Mouse (Mus musculus) embryonic facial prominence, embryonic 15.5 days (tissue): ENCODE results near the gene Slc25a42. TPM values are rescaled to one million over a fixed set of nuclear protein-coding genes. Genes with fewer than 3 reads are reported as not detected.

ENCODE experiments used
- ATAC-seq: fragments of 200-750 bp; cut with Nextera tagmentation; 2 replicates; pipeline ENCODE4 v1.8.0; 2017; ENCODE audit warnings: low read depth, moderate TSS enrichment; ENCODE audit not compliant: insufficient number of reproducible peaks, low FRiP score, low TSS enrichment
- H3K27ac ChIP-seq: fragments of 300-500 bp; sonication (generic); replicated peaks from 2 replicates; pipeline ENCODE4 v1.5.1; 2015; ENCODE audit warnings: mild to moderate bottlenecking, inconsistent platforms
- H3K27me3 ChIP-seq: fragments of 300-500 bp; sonication (generic); 2 replicates; pipeline ENCODE4 v1.6.1; 2015; ENCODE audit warnings: inconsistent platforms
- H3K36me3 ChIP-seq: fragments of 300-500 bp; sonication (generic); 2 replicates; pipeline ENCODE4 v1.6.1; 2015; ENCODE audit warnings: mild to moderate bottlenecking, inconsistent platforms
- H3K4me1 ChIP-seq: fragments of 300-500 bp; sonication (generic); 2 replicates; pipeline ENCODE4 v1.6.1; 2015; ENCODE audit warnings: inconsistent platforms
- H3K4me2 ChIP-seq: fragments of 300-500 bp; sonication (generic); replicated peaks from 2 replicates; pipeline ENCODE4 v1.6.1; 2015; ENCODE audit warnings: mild to moderate bottlenecking, inconsistent platforms
- H3K4me3 ChIP-seq: fragments of 300-500 bp; sonication (generic); replicated peaks from 2 replicates; pipeline ENCODE4 v1.5.1; 2015; ENCODE audit warnings: mild to moderate bottlenecking, inconsistent platforms
- H3K9ac ChIP-seq: fragments of 300-500 bp; sonication (generic); 2 replicates; pipeline ENCODE4 v1.6.1; 2015; ENCODE audit warnings: inconsistent platforms
- H3K9me3 ChIP-seq: fragments of 300-500 bp; sonication (generic); replicated peaks from 2 replicates; pipeline ENCODE4 v1.6.1; 2016; ENCODE audit warnings: inconsistent platforms
- WGBS: fragments of 180-500 bp; shearing (Covaris S2); methylation state at CpG from one replicate; pipeline ENCODE4 v1.1.7; 2015; 5-methylcytosine and 5-hydroxymethylcytosine counted together
- polyA plus RNA-seq: library from polyadenylated mRNA; unstranded; fragments of >200 nt; fragmentation: Nextera tagmentation; extraction: Ambion mirVana; gene quantifications from 2 replicates; pipeline ENCODE4 v1.2.1, GENCODE M21; 2015

Slc25a42 gene
- polyA plus RNA-seq, 1 experiment from 2014 or later = 8.9 TPM

- WGBS = 57% methylated on average over 3 of the region's 3 CpGs
- H3K27me3 ChIP-seq = no peaks in the 10 kb centered on the region
- no peak overlapping the region for H3K4me3 ChIP-seq
- no peak overlapping the region for H3K4me2 ChIP-seq
- no peaks in the 10 kb centered on the region for H3K36me3 ChIP-seq
- H3K27ac ChIP-seq = no peak overlapping the region
- no peak for ATAC-seq
- peaks cover 24% of the 10 kb centered on the region for H3K4me1 ChIP-seq
- H3K9ac ChIP-seq = no peak overlapping the region
- no peaks in the 10 kb centered on the region for H3K9me3 ChIP-seq
Measured at GRCm38 (mm10) chr8:70214411-70214810, 2.3 kb upstream of the Slc25a42 start.

DNA sequence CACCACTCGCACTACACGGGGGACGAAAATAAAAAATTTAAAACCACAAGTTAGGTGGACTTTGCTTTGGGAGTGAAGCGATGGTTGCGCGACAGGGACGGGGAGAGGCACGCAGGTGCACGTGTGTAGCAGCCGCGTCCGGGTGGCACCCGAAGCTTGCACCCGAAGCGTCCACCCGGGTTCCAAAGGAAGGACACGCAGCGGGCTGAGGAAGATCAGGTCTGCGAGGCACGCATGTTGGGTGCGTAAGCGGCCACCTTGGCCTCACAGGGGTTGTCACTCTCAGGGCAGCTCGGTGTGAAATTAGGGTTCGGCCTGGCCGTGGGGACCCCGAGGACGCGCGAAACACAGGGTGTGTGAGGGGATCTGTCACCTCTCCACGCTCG, 386 bp downstream of the Slc25a42 start:
- ATAC-seq = no peak
- H3K36me3 ChIP-seq = no peaks in the 10 kb centered on the region
- peak overlapping the region; percentile 82 for H3K4me3 ChIP-seq
- peak overlapping the region; percentile 68 for H3K27ac ChIP-seq
- peaks cover 24% of the 10 kb centered on the region for H3K4me1 ChIP-seq
- no peaks in the 10 kb centered on the region for H3K9me3 ChIP-seq
- H3K27me3 ChIP-seq = no peaks in the 10 kb centered on the region
- 2% methylated on average over 31 of the region's 31 CpGs for WGBS
- H3K9ac ChIP-seq = peak overlapping the region; percentile 58
- peak overlapping the region; percentile 97 for H3K4me2 ChIP-seq

DNA sequence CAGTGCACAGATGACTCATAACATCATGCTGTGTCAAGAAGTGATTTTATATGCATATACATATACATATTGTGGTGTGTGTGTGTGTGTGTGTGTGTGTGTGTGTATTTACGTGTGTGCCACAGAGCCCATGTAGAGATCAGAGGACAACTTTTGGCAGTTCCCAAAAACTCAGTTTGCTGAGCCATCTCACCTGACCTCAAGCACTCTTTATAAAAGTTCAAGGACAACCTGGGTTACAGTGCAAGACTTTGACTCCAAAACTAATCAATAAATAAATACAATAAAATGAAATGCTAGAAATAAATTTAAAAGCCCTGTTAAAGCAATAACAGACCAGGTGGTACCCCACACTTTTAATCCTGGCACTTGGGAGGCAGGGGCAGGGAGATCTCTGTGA, 830 bp downstream of the Slc25a42 start:
- Histone ChIP-seq H3K9ac (peak overlapping the region; percentile 58; the same call in 1 of the 2 replicates), H3K36me3 (no peaks in the 10 kb centered on the region), H3K27me3 (no peaks in the 10 kb centered on the region), H3K27ac (no peak overlapping the region), H3K4me1 (peaks cover 24% of the 10 kb centered on the region), H3K9me3 (no peaks in the 10 kb centered on the region), H3K4me2 (peak overlapping the region; percentile 97), H3K4me3 (peak overlapping the region; percentile 82)
- WGBS = 77% methylated on average over 1 of the region's 1 CpGs
- no peak for ATAC-seq

GRCm38 (mm10) chr8:70210538-70210937, 1.6 kb downstream of the Slc25a42 start:
- H3K4me2 ChIP-seq = peak overlapping the region; percentile 97
- H3K9me3 ChIP-seq = no peaks in the 10 kb centered on the region
- peak overlapping the region; percentile 58 for H3K27ac ChIP-seq
- H3K4me3 ChIP-seq = peak overlapping the region; percentile 82
- no peak overlapping the region for H3K9ac ChIP-seq
- no peaks in the 10 kb centered on the region for H3K36me3 ChIP-seq
- H3K4me1 ChIP-seq = peaks cover 24% of the 10 kb centered on the region
- H3K27me3 ChIP-seq = no peaks in the 10 kb centered on the region
- no peak for ATAC-seq
- WGBS = 11% methylated on average over 8 of the region's 8 CpGs

GRCm38 (mm10) chr8:70208130-70208529, 4.0 kb downstream of the Slc25a42 start:
- WGBS = 43% methylated on average over 1 of the region's 1 CpGs
- H3K27me3 ChIP-seq = no peaks in the 10 kb centered on the region
- H3K9me3 ChIP-seq = no peaks in the 10 kb centered on the region
- no peak overlapping the region for H3K9ac ChIP-seq
- no peak for ATAC-seq
- no peak overlapping the region for H3K4me3 ChIP-seq
- no peaks in the 10 kb centered on the region for H3K36me3 ChIP-seq
- H3K27ac ChIP-seq = no peak overlapping the region
- H3K4me2 ChIP-seq = no peak overlapping the region
- peaks cover 22% of the 10 kb centered on the region for H3K4me1 ChIP-seq

DNA sequence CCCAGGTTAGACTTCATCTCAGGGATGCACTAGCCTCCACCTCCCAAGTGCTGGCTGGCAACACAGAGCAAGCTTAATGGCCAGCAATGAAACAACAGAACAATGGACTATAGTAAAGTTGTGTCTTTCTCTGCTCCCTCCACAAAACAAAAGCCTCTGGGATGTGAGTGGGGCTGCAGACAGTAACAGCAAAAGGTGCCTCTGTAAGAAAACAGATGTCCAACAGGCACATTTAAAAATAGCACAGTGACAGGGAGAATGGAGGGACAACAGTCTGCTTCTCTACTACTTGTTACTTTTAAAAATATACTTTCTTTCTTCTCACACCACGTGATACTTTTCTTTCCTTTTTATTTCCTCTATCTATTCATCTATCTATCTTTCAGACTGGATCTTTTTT, 7.3 kb downstream of the Slc25a42 start:
- no peaks in the 10 kb centered on the region for H3K9me3 ChIP-seq
- WGBS = 42% methylated on average over 1 of the region's 1 CpGs
- H3K27me3 ChIP-seq = no peaks in the 10 kb centered on the region
- no peaks in the 10 kb centered on the region for H3K36me3 ChIP-seq
- no peak for ATAC-seq
- no peak overlapping the region for H3K27ac ChIP-seq
- H3K9ac ChIP-seq = no peak overlapping the region
- peaks cover 1% of the 10 kb centered on the region; the same call in 1 of the 2 replicates for H3K4me1 ChIP-seq
- H3K4me2 ChIP-seq = no peak overlapping the region
- no peak overlapping the region for H3K4me3 ChIP-seq

GRCm38 (mm10) chr8:70203072-70203471, 9.0 kb downstream of the Slc25a42 start:
- WGBS = 71% methylated on average over 4 of the region's 4 CpGs
- no peaks in the 10 kb centered on the region for H3K9me3 ChIP-seq

GRCm38 (mm10) chr8:70201417-70201816, 10.7 kb downstream of the Slc25a42 start:
- no peak overlapping the region for H3K4me2 ChIP-seq
- WGBS = 68% methylated on average over 3 of the region's 3 CpGs
- H3K4me1 ChIP-seq = no peaks in the 10 kb centered on the region
- no peak for ATAC-seq
- no peak overlapping the region for H3K9ac ChIP-seq
- H3K4me3 ChIP-seq = no peak overlapping the region
- no peaks in the 10 kb centered on the region for H3K27me3 ChIP-seq
- H3K36me3 ChIP-seq = no peaks in the 10 kb centered on the region
- H3K9me3 ChIP-seq = no peaks in the 10 kb centered on the region
- H3K27ac ChIP-seq = no peak overlapping the region

More at GRCm38 (mm10) chr8:70203072-70203471, 9.0 kb downstream of the Slc25a42 start:
- no peak overlapping the region for H3K27ac ChIP-seq
- H3K4me2 ChIP-seq = no peak overlapping the region
- H3K4me1 ChIP-seq = no peaks in the 10 kb centered on the region
- no peak for ATAC-seq
- H3K27me3 ChIP-seq = no peaks in the 10 kb centered on the region
- H3K36me3 ChIP-seq = no peaks in the 10 kb centered on the region
- no peak overlapping the region for H3K4me3 ChIP-seq
- H3K9ac ChIP-seq = no peak overlapping the region

DNA sequence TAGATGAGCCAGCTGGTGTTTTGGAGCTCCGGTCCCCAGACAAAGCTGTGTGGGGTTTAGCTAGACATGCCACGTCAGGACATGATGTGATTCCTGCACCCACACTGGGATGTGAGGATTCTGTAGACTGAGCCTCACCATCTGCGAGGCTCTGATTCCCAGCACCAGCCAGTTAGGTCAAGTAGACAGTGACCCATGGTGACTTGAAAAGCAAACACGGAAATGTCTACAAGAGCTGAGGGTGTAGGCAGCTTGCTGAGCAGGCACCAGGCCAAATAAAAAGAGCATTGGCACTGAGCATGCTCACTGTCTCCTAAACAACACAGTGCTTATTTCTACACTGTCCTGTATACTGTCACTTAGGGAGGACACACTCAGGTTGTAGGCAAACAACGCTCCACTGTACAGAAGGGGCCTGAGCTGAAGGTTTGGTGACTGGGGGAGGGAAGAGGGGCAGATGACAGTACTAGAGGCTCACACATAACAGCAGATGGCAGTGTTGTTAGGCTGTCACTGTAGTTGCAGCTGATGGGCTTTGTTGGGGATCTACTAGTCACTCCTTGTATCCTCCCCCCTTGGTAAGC, 11.9 kb downstream of the Slc25a42 start:
- no peak overlapping the region for H3K4me3 ChIP-seq

DNA sequence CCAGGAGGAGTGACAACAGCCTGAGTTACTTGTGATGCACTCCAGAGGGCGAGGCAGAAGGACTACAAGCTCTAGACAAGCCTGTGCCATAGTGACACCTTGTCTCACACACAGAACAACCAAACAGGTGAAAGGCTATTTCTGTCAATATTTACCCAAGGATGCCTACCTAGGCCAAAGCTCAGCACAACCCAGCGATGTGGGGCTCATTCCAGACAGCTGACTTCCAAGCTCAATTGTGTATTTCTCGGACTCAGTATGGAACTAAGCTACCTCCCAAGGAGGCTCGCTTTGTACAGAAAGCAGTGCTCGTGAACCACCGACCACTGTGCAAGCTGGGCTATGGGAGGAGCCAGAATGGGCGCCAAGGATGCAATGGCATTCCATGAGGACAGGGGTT, 14.5 kb downstream of the Slc25a42 start:
- Histone ChIP-seq H3K27ac (no peak overlapping the region), H3K4me3 (no peak overlapping the region), H3K4me2 (no peak overlapping the region), H3K27me3 (no peaks in the 10 kb centered on the region), H3K36me3 (no peaks in the 10 kb centered on the region), H3K9me3 (no peaks in the 10 kb centered on the region), H3K4me1 (no peaks in the 10 kb centered on the region), H3K9ac (no peak overlapping the region)
- 48% methylated on average over 7 of the region's 7 CpGs for WGBS
- no peak for ATAC-seq

More for the DNA sequence above, 11.9 kb downstream of the Slc25a42 start:
- H3K4me2 ChIP-seq = no peak overlapping the region
- ATAC-seq = peak; percentile 22; the same call in 1 of the 2 replicates
- no peaks in the 10 kb centered on the region for H3K27me3 ChIP-seq
- H3K4me1 ChIP-seq = no peaks in the 10 kb centered on the region
- 70% methylated on average over 5 of the region's 5 CpGs for WGBS
- H3K9me3 ChIP-seq = no peaks in the 10 kb centered on the region
- H3K9ac ChIP-seq = no peak overlapping the region
- H3K36me3 ChIP-seq = no peaks in the 10 kb centered on the region
- no peak overlapping the region for H3K27ac ChIP-seq

- no peaks in the 10 kb centered on the region for H3K4me1 ChIP-seq
- H3K36me3 ChIP-seq = peaks cover 8% of the 10 kb centered on the region; the same call in 1 of the 2 replicates
- no peak overlapping the region for H3K4me3 ChIP-seq
- H3K9me3 ChIP-seq = no peaks in the 10 kb centered on the region
- 75% methylated on average over 2 of the region's 2 CpGs for WGBS
- H3K27ac ChIP-seq = no peak overlapping the region
- no peak overlapping the region for H3K9ac ChIP-seq
- ATAC-seq = no peak
- no peaks in the 10 kb centered on the region for H3K27me3 ChIP-seq
- no peak overlapping the region for H3K4me2 ChIP-seq
Measured at GRCm38 (mm10) chr8:70195762-70196161, 16.3 kb downstream of the Slc25a42 start.

DNA sequence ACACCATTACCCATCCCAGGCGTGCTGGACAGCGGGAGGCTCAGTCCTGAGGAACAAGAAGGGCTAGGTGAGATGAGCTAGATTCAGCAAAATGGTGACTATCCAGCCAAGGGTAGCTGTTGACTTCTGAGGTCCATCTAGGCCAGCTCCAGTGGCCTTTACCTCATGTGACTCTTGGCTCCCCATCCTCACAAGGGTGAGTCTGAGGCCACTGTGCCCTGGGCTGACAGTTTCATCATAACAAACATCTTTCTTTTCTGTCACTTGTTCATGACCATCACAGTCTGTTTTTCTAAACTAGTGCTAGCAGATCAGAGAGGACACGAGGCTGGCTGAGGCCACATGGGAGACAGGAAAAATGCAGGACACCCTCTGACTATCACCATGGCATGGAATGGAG, 17.9 kb downstream of the Slc25a42 start:
- 78% methylated on average over 3 of the region's 3 CpGs for WGBS
- Histone ChIP-seq H3K9ac (no peak overlapping the region), H3K9me3 (no peaks in the 10 kb centered on the region), H3K4me3 (no peak overlapping the region), H3K4me1 (no peaks in the 10 kb centered on the region), H3K4me2 (no peak overlapping the region), H3K36me3 (peaks cover 13% of the 10 kb centered on the region; the same call in 1 of the 2 replicates), H3K27me3 (no peaks in the 10 kb centered on the region), H3K27ac (no peak overlapping the region)
- no peak for ATAC-seq
